Mouse (Mus musculus): Measurements from ENCODE around the gene Arg2. TPM values are rescaled to one million over a fixed set of nuclear protein-coding genes. Genes with fewer than 3 reads are reported as not detected.
"Not testable (repeated sequence)": the region's sequence is repeated elsewhere in the genome, so short reads cannot be mapped to it uniquely, and the experiment has no call there.

Arg2 gene
- total RNA-seq, 1 experiment, result 5.3 TPM

GRCm38 (mm10) chr12:79172019-79172941 lies 41.7 kb downstream of the Arg2 start, which contains the start of gene Vti1b:
TSS of gene Vti1b (minus strand) at chr12:79172667.
- DNase-seq (ENCODE audit: low read depth, low spot score), result peak; percentile 75
- TF ChIP-seq ZNF384 (IDR thresholded peaks at IDR 0.05; ENCODE audit: low read depth, low read length), result no peak
- TF ChIP-seq HCFC1 (IDR thresholded peaks at IDR 0.05; ENCODE audit: borderline replicate concordance, insufficient read depth, low read length), result peak; percentile 96
- no peaks in the 10 kb centered on the region for H3K9me3 ChIP-seq (ENCODE audit: control insufficient read depth, insufficient read depth, low read depth, low read length)
- in situ Hi-C loops (cut with MboI; ENCODE audit: low sequenced_read_pairs in 2 of 2, unreplicated experiment in 2 of 2), result no loop called here
- peaks cover 0 to 3% of the 10 kb centered on the region in 2 experiments; a peak in 1 of 4 replicates for H3K4me1 ChIP-seq (ENCODE audit: control insufficient read depth in 2 of 2, insufficient read depth in 2 of 2, low read length in 2 of 2, poor library complexity in 1 of 2)
- H3K4me3 ChIP-seq (ENCODE audit: insufficient read depth in 1 of 2, low read depth in 1 of 2, low read length in 2 of 2, poor library complexity in 1 of 2, severe bottlenecking in 1 of 2), result peak within 1 kb of the TSS; percentile 73 to 95
- peaks cover 3% of the 10 kb centered on the region; the same call in 1 of the 2 replicates for H3K36me3 ChIP-seq (ENCODE audit: control insufficient read depth, insufficient read depth, low read length, poor library complexity, severe bottlenecking)
- H3K27ac ChIP-seq (ENCODE audit: insufficient read depth, low read depth, low read length, poor library complexity, severe bottlenecking), result peak within 1 kb of the TSS; percentile 68; the same call in 1 of the 2 replicates
- H3K9ac ChIP-seq (ENCODE audit: insufficient read depth, low read depth, low read length, poor library complexity, severe bottlenecking), result peak within 1 kb of the TSS; percentile 83

- peaks cover 6% of the 10 kb centered on the region for H3K36me3 ChIP-seq (ENCODE audit: control insufficient read depth, insufficient read depth, low read length, poor library complexity, severe bottlenecking)
- TF ChIP-seq ZC3H11A (IDR thresholded peaks at IDR 0.05; ENCODE audit: borderline replicate concordance, low read depth, low read length) (no peak), ZNF384 (IDR thresholded peaks at IDR 0.05; ENCODE audit: low read depth, low read length) (no peak), CHD2 (IDR thresholded peaks at IDR 0.05; ENCODE audit: low read depth, low read length) (no peak), HCFC1 (IDR thresholded peaks at IDR 0.05; ENCODE audit: borderline replicate concordance, insufficient read depth, low read length) (no peak), MAFK (IDR thresholded peaks at IDR 0.05; ENCODE audit: insufficient read depth, low read depth, low read length) (no peak)
- H3K27ac ChIP-seq (ENCODE audit: insufficient read depth, low read depth, low read length, poor library complexity, severe bottlenecking), result no peak overlapping the region
- H3K4me3 ChIP-seq (ENCODE audit: insufficient read depth in 1 of 2, low read depth in 1 of 2, low read length in 2 of 2, poor library complexity in 1 of 2, severe bottlenecking in 1 of 2), result no peak overlapping the region
- in situ Hi-C loops (cut with MboI; ENCODE audit: low sequenced_read_pairs in 2 of 2, unreplicated experiment in 2 of 2), result no loop called here
- no peaks in the 10 kb centered on the region for H3K9me3 ChIP-seq (ENCODE audit: control insufficient read depth, insufficient read depth, low read depth, low read length)
- no peak overlapping the region for H3K9ac ChIP-seq (ENCODE audit: insufficient read depth, low read depth, low read length, poor library complexity, severe bottlenecking)
- no peak for DNase-seq (ENCODE audit: low read depth, low spot score)
- peaks cover 0 to 3% of the 10 kb centered on the region in 2 experiments; a peak in 1 of 4 replicates for H3K4me1 ChIP-seq (ENCODE audit: control insufficient read depth in 2 of 2, insufficient read depth in 2 of 2, low read length in 2 of 2, poor library complexity in 1 of 2)
Observed at GRCm38 (mm10) chr12:79173721-79174120, 43.1 kb downstream of the Arg2 start.

- Histone ChIP-seq H3K36me3 (ENCODE audit: control insufficient read depth, insufficient read depth, low read length, poor library complexity, severe bottlenecking) (peaks cover 8% of the 10 kb centered on the region), H3K27ac (ENCODE audit: insufficient read depth, low read depth, low read length, poor library complexity, severe bottlenecking) (no peak overlapping the region), H3K4me1 (ENCODE audit: control insufficient read depth in 2 of 2, insufficient read depth in 2 of 2, low read length in 2 of 2, poor library complexity in 1 of 2) (peaks cover 0 to 3% of the 10 kb centered on the region in 2 experiments; a peak in 1 of 4 replicates), H3K9me3 (ENCODE audit: control insufficient read depth, insufficient read depth, low read depth, low read length) (no peaks in the 10 kb centered on the region), H3K4me3 (ENCODE audit: insufficient read depth in 1 of 2, low read depth in 1 of 2, low read length in 2 of 2, poor library complexity in 1 of 2, severe bottlenecking in 1 of 2) (no peak overlapping the region), H3K9ac (ENCODE audit: insufficient read depth, low read depth, low read length, poor library complexity, severe bottlenecking) (no peak overlapping the region)
- no peak for DNase-seq (ENCODE audit: low read depth, low spot score)
- no peak for TF ChIP-seq ZNF384 (IDR thresholded peaks at IDR 0.05; ENCODE audit: low read depth, low read length)
- no peak for TF ChIP-seq MAFK (IDR thresholded peaks at IDR 0.05; ENCODE audit: insufficient read depth, low read depth, low read length)
- TF ChIP-seq HCFC1 (IDR thresholded peaks at IDR 0.05; ENCODE audit: borderline replicate concordance, insufficient read depth, low read length), result no peak
- no peak for TF ChIP-seq ZC3H11A (IDR thresholded peaks at IDR 0.05; ENCODE audit: borderline replicate concordance, low read depth, low read length)
- no peak for TF ChIP-seq CHD2 (IDR thresholded peaks at IDR 0.05; ENCODE audit: low read depth, low read length)
- in situ Hi-C loops (cut with MboI; ENCODE audit: low sequenced_read_pairs in 2 of 2, unreplicated experiment in 2 of 2), result no loop called here
Observed at GRCm38 (mm10) chr12:79175998-79176397, 45.4 kb downstream of the Arg2 start.

- DNase-seq (ENCODE audit: low read depth, low spot score); H3K9me3 ChIP-seq (ENCODE audit: control insufficient read depth, insufficient read depth, low read depth, low read length); in situ Hi-C loops (cut with MboI; ENCODE audit: low sequenced_read_pairs in 2 of 2, unreplicated experiment in 2 of 2); H3K4me1 ChIP-seq (ENCODE audit: control insufficient read depth in 2 of 2, insufficient read depth in 2 of 2, low read length in 2 of 2, poor library complexity in 1 of 2); H3K4me3 ChIP-seq (ENCODE audit: insufficient read depth in 1 of 2, low read depth in 1 of 2, low read length in 2 of 2, poor library complexity in 1 of 2, severe bottlenecking in 1 of 2); H3K27ac ChIP-seq (ENCODE audit: insufficient read depth, low read depth, low read length, poor library complexity, severe bottlenecking); H3K9ac ChIP-seq (ENCODE audit: insufficient read depth, low read depth, low read length, poor library complexity, severe bottlenecking): not testable (repeated sequence)
- H3K36me3 ChIP-seq (ENCODE audit: control insufficient read depth, insufficient read depth, low read length, poor library complexity, severe bottlenecking), result peaks cover 31% of the 10 kb centered on the region
Observed at GRCm38 (mm10) chr12:79185160-79185559, 54.6 kb downstream of the Arg2 start.

All from ES-E14 (cell line).